Mouse (Mus musculus) yolk sac, embryonic 10.5 days (tissue): ENCODE data around the gene Comp.
A peak's percentile ranks its signal among the peaks of the same experiment; 100 is the strongest.

Experiments
- DNase-seq: peaks from one replicate; pipeline ENCODE4 v3.0.0-alpha.2; 2017; ENCODE audit warnings: low spot score

Comp gene

GRCm38 (mm10) chr8:70373397-70374317 is at the start of gene Comp:
Gene Comp, plus strand, starts transcription at chr8:70373558.
- DNase-seq: no peak

GRCm38 (mm10) chr8:70323716-70324115 is 49.6 kb upstream of the Comp start:
- DNase-seq: no peak

- DNase-seq: no peak
Measured at GRCm38 (mm10) chr8:70327512-70327911, 45.8 kb upstream of the Comp start.

- DNase-seq: peak; percentile 42
Measured at GRCm38 (mm10) chr8:70329124-70329834, 44.1 kb upstream of the Comp start, which contains the start of gene Gdf1. Gene Gdf1, plus strand, starts transcription at chr8:70329817.

GRCm38 (mm10) chr8:70329835-70330740 is 43.3 kb upstream of the Comp start:
- DNase-seq: peak; percentile 28

- DNase-seq: peak; percentile 34
Measured at GRCm38 (mm10) chr8:70330741-70331364, 42.5 kb upstream of the Comp start.

DNA sequence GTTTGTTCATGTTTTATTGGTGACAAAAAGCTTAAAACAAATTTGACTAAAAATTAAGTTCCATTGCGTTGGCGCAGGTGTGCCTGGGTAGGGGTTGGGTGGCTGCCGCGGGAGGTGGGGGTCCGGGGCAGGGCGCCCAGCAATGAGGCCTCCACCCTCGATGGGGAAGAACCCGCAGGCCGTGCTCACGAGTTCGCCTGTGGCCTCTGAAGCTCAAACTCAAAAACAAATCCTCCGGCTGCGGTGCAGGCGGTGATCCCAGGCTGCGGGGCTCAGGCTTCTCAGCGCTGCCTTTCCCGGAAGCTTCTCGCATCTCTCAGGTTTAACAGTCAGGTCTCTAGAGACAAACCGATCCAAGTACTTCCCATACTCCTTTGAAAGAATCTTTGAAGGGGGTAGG is 41.8 kb upstream of the Comp start:
- DNase-seq: no peak

GRCm38 (mm10) chr8:70332070-70332877 is 41.1 kb upstream of the Comp start:
- no peak for DNase-seq

DNA sequence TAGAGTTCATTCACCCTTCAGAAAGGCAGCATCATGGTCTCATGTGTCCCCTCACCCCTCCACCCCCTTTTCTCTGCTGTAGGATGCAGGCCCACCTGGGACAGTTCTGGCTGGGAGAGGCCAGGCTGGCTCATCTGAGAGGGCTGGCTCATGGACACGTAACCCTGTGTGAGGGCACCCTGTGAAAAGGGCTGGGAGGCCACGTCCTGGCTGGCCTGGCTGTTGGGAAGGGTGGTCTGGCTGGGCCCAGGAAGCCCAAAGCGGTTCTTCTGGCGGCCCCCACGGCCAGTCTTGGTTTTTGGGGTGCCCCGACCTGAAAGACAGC is 40.5 kb upstream of the Comp start:
- DNase-seq: no peak

DNA sequence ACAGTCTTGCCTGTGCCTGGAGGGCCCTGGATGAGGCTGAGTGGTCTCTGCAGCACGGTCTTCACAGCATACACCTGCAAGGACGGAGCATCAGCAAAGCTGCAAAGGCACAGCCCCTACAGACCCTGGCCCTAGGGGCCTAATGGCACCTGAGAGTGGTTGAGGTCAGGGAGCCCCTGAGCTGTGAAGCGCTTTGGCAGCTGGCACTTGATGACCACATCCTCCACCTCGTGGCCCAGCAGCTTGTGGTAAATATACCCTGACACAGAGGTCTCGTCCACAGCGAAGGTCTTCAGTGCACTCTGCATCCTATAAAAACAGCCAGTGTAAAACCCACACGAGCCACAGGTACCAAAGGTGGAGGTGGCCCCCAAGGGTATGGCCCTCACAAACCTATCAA is 34.4 kb upstream of the Comp start:
- no peak for DNase-seq

- no peak for DNase-seq
Measured at GRCm38 (mm10) chr8:70340659-70341058, 32.7 kb upstream of the Comp start.

- no peak for DNase-seq
Measured at GRCm38 (mm10) chr8:70342007-70342406, 31.4 kb upstream of the Comp start.

GRCm38 (mm10) chr8:70343076-70343475 is 30.3 kb upstream of the Comp start:
- DNase-seq: no peak

DNA sequence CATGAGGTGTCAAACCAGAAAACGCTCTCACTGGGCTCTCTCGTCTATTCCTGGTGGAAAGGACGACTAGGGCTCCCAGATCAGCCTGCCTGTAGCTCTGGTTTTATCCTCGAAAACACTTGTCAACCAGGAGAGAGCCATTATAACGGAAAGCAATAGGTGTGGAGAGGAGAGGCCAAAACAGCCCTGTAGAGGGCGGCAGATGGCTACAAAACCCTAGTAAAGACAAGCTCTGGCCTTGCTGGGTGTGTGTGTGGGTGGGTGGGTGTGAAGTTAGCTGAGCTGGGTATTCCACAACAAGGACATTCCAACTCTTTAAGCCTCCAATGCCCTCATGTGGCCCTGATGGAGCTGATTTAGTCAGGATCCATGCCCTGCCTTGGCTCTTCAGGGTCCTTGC is 29.7 kb upstream of the Comp start:
- no peak for DNase-seq

GRCm38 (mm10) chr8:70344279-70344678 is 29.1 kb upstream of the Comp start:
- DNase-seq: no peak

GRCm38 (mm10) chr8:70347443-70347842 is 25.9 kb upstream of the Comp start:
- no peak for DNase-seq

- DNase-seq: no peak
Measured at GRCm38 (mm10) chr8:70347860-70348420, 25.4 kb upstream of the Comp start.

DNA sequence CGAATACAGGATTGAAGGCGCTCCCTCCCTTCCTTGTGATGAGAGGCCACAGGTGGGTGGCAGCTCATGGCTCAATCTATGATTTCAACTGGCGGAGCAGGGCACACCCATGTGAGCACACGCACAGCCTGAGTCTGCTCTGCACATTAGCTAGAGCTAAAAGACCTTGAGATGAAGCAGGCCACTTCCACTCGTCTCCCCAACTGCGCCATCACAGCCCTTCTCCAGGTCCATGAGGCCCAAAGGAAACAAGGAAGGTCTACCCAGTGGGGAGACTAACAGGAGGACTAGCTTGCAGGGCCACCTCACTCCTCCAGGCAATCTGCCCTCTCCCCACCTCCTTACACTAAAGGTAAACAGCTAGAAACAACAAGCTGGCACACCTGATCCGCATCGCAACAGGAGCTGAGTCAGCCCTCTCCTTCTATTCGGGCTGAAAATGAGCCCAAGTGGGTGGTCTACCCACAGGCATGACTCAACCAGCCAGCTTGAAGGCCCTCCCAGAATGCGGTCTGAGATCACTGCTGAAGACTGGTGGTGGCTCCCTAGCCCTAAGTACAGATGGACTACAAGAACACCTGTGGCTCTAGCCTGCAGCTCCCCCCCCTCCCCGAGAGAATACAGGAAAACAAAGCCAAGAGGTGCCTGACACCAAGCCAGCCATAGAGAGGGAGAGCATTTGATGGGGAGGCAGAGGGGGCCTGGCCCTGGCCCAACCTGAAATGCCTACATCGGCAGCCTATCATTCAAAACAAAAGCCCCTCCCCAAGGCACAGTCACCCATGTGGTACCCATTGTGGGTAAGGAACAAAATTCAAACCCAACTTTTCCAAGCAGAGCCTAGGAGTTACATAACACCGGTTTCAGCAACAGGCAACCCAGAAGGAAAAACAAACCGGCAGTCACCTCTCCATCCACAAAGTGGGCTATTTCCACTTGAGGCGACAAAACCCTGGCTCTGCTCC is 22.0 kb upstream of the Comp start:
- no peak for DNase-seq

- no peak for DNase-seq
Measured at GRCm38 (mm10) chr8:70352000-70352384, 21.4 kb upstream of the Comp start.
